Mouse (Mus musculus): Measurements from ENCODE around the gene Slit1. TPM values are rescaled to one million over a fixed set of nuclear protein-coding genes. Genes with fewer than 3 reads are reported as not detected.

Gene Slit1
- total RNA-seq, 2 experiments from 2014 or later: 0.66 to 1.1 TPM

DNA sequence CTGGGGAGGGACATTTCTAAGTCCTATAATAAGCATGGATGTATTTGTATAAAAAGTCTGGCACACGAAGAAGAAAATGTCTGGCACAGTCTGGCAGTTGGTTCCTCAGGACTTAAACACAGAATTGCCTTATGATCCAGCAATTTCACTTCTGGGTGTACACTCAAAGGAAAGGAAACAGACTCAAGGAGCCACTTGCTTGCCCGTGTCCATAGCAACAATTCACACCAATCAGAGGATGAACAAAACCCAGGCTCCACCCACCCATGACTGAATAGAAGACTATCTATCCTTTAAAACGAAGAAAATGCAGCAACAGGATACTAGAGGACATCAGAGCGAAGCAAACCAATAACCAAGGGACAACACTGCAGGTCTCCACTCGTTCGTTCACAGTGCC, 48.4 kb downstream of the Slit1 start:
- no peak for DNase-seq
- intact Hi-C loops (cut with DNase I; ENCODE audit: low total_unique reads): no loop called here

DNA sequence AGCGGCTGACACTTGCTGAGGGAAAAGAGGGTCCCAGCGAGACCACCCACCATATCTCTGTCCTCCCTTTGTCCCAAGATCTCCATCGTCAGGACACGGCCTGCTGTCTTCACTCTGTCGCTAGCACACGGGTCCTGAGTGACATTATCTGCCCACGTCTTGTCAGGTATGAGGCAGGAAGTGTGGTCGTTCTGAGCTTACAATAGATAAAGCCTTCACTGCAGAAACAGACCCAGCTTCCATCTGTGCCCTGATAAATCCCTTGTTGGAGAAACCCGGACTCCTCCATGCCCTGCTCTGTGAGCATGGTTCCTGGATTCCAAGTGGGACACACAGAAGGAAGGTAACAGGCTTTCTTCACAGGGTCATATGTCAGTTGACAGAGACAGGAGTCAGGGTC, 48.9 kb downstream of the Slit1 start:
- DNase-seq: no peak
- intact Hi-C loops (cut with DNase I; ENCODE audit: low total_unique reads): no loop called here

DNA sequence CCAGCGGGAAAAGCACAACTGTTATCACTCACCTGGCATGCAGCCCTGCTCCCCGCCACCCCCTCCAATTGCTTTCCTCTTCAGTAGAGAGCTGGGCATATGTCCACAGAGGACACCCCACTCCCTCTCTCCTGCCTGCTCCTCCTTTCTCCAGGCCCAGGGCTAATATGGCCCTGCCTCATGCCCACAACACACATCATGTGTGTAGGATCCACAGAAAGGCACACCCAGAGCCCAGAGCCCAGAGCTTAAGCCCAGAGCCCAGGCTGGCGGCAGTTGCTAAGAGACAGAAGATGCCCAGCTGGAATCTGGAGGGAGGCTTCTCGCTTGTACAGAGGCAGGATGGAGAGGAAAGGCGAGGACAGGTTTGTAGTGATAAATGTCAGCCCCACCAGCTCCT, 49.7 kb downstream of the Slit1 start:
- intact Hi-C loops (cut with DNase I; ENCODE audit: low total_unique reads): no loop called here
- DNase-seq: no peak

DNA sequence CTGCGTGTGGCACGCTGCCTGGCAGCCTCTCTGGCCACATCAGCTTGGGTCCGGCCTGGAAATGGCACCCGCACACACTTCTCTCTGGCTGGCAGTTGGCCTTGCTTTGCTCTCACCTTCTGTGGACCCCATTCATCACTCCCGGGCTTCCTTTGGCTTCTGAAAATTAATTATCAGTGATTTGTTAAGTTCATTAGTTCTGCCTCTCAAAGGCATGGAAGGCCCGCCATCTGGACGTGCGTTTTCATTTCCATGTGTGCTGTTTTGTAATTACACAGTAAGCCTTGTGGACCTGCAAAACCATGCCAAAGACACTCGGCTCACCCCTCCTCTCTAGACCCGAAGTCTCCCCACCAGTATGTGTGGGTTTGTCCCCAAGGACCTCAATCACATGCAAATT, 53.4 kb downstream of the Slit1 start:
- DNase-seq: no peak
- intact Hi-C loops (cut with DNase I; ENCODE audit: low total_unique reads): no loop called here

DNA sequence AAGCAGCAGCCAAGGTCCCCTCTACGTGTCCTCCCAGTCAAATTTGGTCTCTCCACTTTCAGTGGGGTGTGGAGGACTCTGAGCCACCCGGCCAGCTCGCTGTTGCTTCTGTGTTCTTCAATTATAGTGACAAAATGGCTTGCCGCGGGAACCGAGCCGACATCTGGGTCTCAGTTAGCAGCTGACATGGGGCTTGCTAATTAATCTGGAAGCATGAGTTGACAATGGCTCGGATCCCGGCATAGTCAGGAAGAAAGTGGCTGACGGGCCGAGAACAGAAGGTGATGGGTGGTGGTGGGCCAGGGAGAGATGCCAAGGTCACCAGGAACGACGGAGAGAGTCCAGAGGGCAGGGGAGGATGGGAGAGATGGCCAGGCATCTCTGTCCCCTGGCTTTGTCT, 55.2 kb downstream of the Slit1 start:
- DNase-seq: no peak

DNA sequence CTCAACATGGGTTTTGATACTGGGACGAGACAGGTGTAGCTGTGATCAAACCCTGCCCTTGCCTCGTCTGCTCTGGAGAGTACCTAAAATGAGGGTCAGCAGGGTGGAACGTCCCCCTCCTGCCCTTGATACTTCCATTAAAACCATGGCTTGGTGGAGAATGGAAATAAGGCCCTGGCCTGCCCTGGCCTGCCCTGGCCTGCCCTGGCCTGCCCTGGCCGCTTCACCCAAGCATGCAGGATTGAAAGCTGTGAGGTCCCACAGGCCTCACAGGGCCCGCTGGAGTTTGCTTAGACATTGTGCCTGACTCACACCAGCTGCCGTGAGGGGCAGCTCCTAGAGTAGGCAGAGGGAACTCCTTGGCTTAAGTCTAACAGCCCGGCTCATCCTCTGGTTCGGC, 55.6 kb downstream of the Slit1 start:
- intact Hi-C loops (cut with DNase I; ENCODE audit: low total_unique reads): no loop called here
- no peak for DNase-seq

More for the DNA sequence above, 55.2 kb downstream of the Slit1 start:
- intact Hi-C loops (cut with DNase I; ENCODE audit: low total_unique reads): no loop called here

DNA sequence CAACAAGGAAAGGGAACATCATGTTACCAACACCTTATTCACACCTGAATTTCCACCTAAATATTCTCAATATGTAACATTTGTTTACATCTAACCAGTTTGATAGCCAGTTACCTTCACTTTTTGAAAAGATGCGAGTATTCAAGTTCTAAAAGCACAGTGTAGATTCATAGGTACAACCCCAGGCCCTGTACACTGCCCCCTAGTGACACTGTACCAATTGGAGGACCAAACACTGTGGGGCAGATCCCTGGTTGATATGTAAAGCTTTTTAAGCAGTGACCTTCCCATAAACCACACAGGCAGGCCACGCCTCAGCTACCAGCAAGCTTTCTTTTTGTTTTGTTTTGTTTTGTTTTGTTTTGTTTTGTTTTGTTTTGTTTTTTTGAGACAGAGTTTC, 57.3 kb downstream of the Slit1 start:
- intact Hi-C loops (cut with DNase I; ENCODE audit: low total_unique reads): no loop called here
- no peak for DNase-seq

DNA sequence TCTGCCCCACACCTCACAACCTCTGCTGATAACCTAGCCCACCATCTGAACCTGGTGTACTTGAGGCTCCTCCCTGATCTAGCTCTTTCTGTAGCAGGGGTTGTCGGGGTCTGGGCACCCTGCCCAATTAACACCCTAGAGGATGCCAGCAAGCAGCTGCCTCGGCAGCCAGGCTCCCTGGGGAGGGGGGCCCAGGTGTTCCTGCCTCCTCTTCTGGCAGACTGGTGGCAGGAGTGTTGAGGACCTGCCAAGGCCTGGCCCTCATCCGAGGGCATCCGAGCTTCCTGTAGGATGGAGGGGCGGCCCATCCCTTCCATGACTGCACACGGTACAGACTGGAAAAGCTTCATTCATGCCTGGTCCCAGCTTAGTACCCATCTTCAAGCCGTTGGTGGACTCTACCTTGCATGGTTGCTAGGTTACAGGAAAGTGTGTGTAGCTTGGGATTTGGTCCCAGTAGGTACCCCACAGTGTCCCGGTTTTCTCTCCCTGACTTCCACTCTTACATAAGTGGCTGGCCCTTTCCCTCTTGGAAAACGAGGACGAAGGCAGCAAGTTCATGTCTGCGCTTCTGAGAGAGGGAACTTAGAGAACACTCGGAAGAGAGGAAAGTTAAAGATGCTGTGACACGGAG, 57.9 kb downstream of the Slit1 start:
- no peak for DNase-seq
- intact Hi-C loops (cut with DNase I; ENCODE audit: low total_unique reads): no loop called here

DNA sequence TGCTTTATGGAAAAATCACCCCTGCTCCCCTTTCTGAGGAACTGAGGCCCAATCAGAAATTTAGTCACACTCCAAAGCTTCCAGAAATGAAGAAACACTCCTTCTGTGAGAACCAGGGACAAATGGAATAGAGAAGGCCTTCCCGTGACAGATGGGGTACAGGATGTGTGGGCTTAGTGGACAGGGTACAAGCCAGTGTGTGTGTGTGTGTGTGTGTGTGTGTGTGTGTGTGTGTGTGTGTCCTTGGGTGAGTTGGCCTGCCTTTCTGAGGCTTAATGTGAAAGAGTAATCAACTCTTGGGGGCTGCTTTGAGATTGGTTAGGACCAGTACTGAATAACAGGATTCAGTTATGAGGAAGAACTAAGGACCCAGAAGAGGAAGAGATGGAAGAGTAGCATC, 58.6 kb downstream of the Slit1 start:
- no peak for DNase-seq
- intact Hi-C loops (cut with DNase I; ENCODE audit: low total_unique reads): no loop called here

DNA sequence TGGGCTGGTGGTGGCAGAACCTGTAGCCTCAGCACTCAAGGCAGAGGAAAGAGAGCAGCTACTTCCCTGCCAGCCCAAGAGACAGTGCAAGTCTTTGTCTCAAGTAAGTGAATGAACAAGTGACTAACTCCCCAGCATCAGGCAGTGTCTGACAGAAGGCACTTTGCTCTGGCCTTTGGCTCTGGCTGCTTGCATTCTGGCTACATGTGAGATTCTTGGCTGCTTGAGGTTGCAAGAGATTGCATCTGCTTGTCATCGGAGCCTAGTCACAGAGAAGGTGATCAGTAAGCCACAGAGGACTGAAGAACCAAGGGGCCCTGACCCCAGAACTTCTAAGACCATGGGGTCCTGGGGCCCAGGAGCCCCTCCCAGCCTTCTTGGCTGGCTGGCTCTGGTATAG, 59.5 kb downstream of the Slit1 start:
- DNase-seq: no peak
- intact Hi-C loops (cut with DNase I; ENCODE audit: low total_unique reads): no loop called here

DNA sequence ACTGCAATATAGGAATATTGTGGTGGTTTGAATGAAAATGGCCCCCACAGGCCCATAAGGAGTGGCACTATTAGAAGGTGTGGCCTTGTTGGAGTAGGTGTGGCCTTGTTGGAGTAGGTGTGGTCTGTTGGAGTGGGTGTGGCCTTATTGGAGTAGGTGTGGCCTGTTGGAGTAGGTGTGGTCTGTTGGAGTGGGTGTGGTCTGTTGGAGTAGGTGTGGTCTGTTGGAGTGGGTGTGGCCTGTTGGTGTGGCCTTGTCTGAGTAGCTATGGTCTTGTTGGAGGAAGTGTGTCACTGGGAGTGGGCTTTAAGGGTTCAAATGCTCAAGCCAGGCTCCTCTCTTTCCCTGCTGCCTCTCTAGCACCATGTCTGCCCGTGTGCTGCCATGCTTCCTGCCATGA, 63.2 kb downstream of the Slit1 start:
- intact Hi-C loops (cut with DNase I; ENCODE audit: low total_unique reads): no loop called here
- no peak for DNase-seq

DNA sequence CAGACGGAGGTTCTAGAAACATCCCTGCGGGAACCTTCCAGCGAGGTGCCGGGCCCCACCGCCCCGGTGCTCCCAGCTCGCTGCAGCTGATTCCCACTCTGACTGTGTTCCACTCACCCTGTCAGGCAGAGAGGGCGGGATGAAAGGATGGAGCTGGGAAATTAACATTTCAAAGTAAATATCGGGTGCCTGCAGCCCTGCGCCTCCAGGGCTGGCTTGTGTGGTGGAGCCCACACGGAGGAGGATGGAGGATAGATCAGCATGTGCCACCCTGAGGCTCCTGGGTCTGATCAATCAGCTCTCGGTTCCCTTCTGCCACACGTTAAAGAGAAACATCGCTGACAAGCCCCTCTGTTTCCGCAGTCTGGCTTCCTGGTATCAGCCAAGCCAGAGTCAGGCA, 64.4 kb downstream of the Slit1 start:
- intact Hi-C loops (cut with DNase I; ENCODE audit: low total_unique reads): no loop called here

DNA sequence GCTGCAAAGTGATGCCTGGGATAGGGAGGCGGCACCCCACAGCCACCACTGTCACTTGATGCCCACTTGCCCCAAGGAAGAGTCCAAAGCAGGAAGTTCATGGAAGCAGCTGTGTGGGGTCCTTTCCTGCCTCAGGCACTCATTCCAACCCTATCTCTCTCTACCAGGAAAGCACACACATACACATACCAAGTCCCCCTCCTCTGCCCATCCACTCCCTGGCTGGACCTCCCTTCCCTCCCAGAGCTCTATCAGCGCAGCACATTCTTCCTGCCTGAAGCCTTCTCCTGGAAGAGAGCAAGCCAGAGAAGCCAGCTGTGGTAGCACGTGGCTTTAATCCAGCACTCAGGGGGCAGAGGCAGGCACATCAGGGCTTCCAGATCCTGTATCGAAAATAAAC, 65.9 kb downstream of the Slit1 start:
- intact Hi-C loops (cut with DNase I; ENCODE audit: low total_unique reads): no loop called here
- no peak for DNase-seq

More for the DNA sequence above, 64.4 kb downstream of the Slit1 start:
- no peak for DNase-seq

DNA sequence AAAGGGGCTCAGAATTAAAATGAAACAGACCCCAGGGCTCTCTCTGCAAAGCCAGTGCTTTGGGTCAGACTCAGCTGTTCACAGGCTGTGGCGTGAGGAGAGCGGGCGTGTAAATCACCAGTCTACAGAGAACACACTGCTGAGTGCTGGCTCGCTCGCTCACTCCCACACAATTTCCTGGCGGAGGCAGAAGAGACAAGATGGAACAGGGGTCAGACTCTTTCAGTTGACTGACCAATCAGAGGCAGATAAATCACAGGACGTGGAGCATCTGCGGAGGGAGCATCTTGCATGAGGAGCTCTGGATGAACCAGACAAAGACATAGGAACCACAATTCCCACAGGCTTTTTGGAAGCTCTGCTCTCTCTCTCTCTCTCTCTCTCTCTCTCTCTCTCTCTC, 67.9 kb downstream of the Slit1 start:
- intact Hi-C loops (cut with DNase I; ENCODE audit: low total_unique reads): no loop called here
- DNase-seq: no peak

DNA sequence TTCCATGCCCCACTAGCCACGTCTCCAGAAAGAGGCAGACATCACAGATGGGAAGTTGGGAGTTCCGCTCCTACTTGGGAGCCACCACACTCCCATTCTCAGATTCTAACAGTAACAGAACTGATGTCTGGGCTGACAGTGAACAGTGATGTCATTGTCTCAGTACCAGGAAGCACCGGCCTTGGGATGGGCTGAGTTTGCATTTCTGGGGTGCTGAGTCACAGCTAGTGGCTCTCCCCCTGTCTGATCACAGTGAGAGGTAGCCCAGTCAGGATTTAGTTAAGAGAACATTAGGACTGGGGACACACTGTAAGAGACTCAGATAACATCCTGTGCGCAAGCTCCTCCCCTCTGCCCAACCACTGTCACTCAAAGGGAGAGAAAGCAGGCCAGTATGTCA, 69.1 kb downstream of the Slit1 start:
- intact Hi-C loops (cut with DNase I; ENCODE audit: low total_unique reads): no loop called here
- no peak for DNase-seq

DNA sequence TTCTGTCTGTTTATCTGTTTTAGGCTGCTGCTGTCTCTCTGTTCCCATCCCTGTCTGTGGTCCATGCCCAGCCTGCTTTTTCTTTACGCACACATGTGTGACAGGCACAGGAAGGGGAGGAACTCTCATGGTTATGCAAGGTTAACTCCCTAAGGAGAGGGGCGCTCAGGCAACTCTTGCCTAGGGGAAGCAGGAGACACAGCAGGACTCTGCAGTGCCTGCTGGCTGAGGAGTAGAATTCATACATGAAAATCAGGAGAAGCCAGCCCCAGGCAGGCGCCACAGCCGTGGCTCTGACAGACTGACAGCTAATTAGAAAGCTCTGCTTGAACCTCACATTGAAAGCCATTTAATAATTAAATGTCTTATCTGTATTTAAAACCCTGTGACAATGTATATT, 70.6 kb downstream of the Slit1 start:
- DNase-seq: no peak
- intact Hi-C loops (cut with DNase I; ENCODE audit: low total_unique reads): no loop called here

DNA sequence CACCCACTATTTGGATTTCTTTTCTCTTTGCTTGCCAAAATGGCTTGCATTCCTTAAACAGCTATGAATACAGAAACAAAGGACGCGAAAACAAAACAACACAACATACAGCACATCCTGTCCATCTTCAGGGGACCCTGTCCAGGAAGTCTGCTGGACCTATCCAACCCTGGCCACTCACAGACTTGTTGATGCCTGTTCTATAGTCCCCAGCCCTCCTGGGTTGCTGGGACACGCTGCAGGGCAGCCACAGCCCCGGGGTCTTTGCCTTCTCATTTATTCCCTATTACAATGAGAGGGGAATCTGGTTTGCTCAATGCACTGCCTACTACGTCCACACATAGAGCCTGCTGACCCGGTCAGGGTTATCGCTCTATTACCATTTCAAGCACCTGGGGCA, 72.5 kb downstream of the Slit1 start:
- intact Hi-C loops (cut with DNase I; ENCODE audit: low total_unique reads): no loop called here
- no peak for DNase-seq

DNA sequence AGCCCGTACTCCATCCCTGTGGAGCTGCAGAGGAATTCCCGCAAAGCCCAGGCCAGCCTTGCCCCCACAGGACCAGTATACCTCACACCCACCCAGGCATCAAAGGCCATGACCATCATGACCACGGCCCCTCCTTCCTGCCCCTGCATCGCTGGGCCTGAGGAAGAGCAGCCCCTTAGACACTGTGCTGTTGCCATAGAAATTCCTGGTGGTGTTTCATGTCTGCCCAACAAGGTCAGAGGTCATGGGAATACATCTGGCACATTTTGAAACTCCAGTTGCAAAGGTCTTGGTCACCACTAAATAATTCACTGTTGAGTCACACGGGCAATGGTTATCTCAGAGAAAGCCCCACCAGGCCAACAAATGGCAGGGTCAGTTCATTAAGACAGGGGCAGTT, 73.0 kb downstream of the Slit1 start:
- intact Hi-C loops (cut with DNase I; ENCODE audit: low total_unique reads): no loop called here
- no peak for DNase-seq

DNA sequence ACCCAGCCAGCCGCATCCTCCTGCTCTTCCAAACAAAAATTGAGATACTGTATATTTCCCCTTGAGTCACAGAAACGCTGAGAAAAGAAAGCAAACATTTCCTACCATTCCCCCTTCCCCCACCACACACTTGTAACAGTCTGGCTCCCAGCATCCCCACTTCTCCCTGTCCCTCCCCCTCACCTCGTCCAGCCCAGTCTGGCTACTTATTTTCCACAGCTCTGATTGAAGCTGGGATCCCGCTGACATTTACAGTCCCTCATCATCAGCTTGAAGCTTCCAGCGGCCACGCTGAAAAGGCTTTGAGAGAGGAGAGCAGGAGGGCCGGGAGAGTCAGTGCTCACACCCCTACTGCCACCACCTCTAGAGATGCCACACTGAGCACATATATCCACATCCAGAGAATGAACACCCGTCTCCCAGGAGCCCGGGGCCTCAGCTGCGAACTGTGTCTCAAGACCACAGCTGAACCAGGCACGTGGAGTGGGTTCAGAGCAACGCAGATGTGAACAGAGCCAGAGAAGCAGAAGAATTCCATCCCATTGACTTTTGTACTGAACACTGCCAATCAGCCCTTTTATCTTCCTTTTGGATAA, 73.6 kb downstream of the Slit1 start:
- intact Hi-C loops (cut with DNase I; ENCODE audit: low total_unique reads): no loop called here
- DNase-seq: no peak

DNA sequence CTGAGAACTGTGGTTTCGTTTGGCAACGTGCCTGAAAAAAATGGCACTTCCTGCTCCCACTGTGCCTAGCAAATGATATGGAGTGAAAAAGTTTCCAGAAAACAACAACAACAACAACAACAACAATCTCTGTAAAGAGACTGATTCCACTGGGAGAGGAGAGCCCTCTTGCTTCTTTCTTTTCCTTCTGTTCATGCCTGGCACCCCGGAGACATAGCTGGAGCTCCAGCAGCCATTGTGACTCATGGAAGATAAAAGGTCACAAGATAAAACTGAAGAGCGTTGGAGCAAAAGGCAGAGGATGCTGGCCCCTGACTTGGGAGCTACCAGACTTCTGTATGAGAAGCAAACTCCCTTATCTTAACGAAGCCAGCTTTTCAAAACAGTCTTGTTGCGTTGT, 75.9 kb downstream of the Slit1 start:
- DNase-seq: no peak
- intact Hi-C loops (cut with DNase I; ENCODE audit: low total_unique reads): no loop called here

DNA sequence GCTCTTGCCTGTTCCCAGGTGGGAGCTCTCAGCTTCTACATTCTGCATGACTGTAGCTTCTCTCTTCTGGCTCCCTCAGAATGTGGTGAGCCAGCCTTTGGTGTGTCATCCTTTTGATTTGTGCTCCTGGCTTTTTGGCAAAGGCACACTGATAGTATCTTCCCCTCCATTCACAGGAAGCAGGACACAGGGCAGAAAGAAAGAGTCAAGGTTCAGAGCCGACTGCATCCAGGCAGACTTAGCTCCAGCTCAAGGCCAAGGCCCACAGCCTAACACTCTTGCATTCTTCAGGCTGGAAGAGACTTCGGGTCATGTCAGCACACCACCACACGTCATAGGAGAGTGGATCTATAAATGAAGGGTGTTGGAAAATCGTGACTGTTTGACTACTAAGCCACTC, 77.5 kb downstream of the Slit1 start:
- DNase-seq: no peak
- intact Hi-C loops (cut with DNase I; ENCODE audit: low total_unique reads): no loop called here

Measured in gastrocnemius, postnatal 14 days (tissue).